Mouse (Mus musculus) lung, embryonic 14.5 days (tissue): ENCODE measurements at regions not wholly inside any gene's neighbourhood (a gene's known extent, or its start where the extent isn't known, plus 50 kb on each side); places are given as distances from the start of the nearest gene placed in this dataset.

ENCODE experiments used
- ATAC-seq: fragments of 200-750 bp; cut with Nextera tagmentation; 2 replicates; pipeline ENCODE4 v1.8.0; 2017; ENCODE audit warnings: mild to moderate bottlenecking, moderate TSS enrichment, moderate library complexity; ENCODE audit not compliant: insufficient read depth
- DNase-seq: peaks from one replicate; pipeline ENCODE4 v3.0.0-alpha.2; 2015
- H3K27ac ChIP-seq: fragments of 300-500 bp; sonication (generic); 2 replicates; pipeline ENCODE4 v1.5.1; 2014; ENCODE audit warnings: low read depth, mild to moderate bottlenecking, moderate library complexity
- H3K27me3 ChIP-seq: fragments of 300-500 bp; sonication (generic); 2 replicates; pipeline ENCODE4 v1.6.1; 2014; ENCODE audit warnings: low read length, control low read depth; ENCODE audit not compliant: insufficient read depth
- H3K36me3 ChIP-seq: fragments of 300-500 bp; sonication (generic); 2 replicates; pipeline ENCODE4 v1.6.1; 2014; ENCODE audit warnings: control low read depth; ENCODE audit not compliant: insufficient read depth
- H3K4me1 ChIP-seq: fragments of 300-500 bp; sonication (generic); 2 replicates; pipeline ENCODE4 v1.6.1; 2014; ENCODE audit warnings: antibody characterized with exemption, control low read depth; ENCODE audit not compliant: insufficient read depth
- H3K4me2 ChIP-seq: fragments of 300-500 bp; sonication (generic); 2 replicates; pipeline ENCODE4 v1.6.1; 2014; ENCODE audit warnings: mild to moderate bottlenecking
- H3K4me3 ChIP-seq: fragments of 300-500 bp; sonication (generic); 2 replicates; pipeline ENCODE4 v1.5.1; 2014; ENCODE audit warnings: low read depth, low read length
- H3K9ac ChIP-seq: fragments of 300-500 bp; sonication (generic); 2 replicates; pipeline ENCODE4 v1.6.1; 2014
- H3K9me3 ChIP-seq: fragments of 300-500 bp; sonication (generic); 2 replicates; pipeline ENCODE4 v1.6.1; 2016; ENCODE audit warnings: low read depth, low read length, control low read depth
- CTCF ChIP-seq: IDR thresholded peaks from 2 replicates; pipeline ENCODE4 v1.5.1; 2016; ENCODE audit warnings: antibody characterized with exemption, low read depth
- WGBS: fragments of 180-500 bp; shearing (Covaris S2); extraction: QIAGEN DNeasy Blood & Tissue Kit; methylation state at CpG from one replicate; pipeline ENCODE4 v1.1.7; 2014; 5-methylcytosine and 5-hydroxymethylcytosine counted together

DNA sequence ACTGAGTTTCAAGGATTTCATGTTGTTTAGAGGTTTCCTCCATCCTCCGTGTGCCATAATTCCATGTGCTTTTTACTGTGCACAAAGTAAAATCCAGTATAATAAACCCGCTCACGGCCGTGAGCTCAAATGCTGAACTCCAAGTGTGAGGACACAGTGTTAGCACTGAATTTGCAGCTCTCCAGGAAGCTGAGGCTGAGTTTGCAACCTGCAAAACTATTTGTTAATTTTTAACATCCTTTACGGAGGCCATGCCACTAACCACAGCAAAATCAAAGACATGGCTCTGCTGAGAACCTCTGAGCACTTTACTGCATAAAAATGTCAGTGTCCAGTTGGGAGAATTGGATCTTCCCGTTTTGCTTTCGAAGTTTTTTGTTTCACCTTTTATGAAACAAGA is 377.6 kb upstream of the Ctso start:
- H3K4me3 ChIP-seq: no peak overlapping the region
- no peaks in the 10 kb centered on the region for H3K27me3 ChIP-seq
- TF ChIP-seq CTCF: no peak
- H3K36me3 ChIP-seq: no peaks in the 10 kb centered on the region
- DNase-seq (no peak), ATAC-seq (no peak)
- 60% methylated on average over 7 of the region's 7 CpGs for WGBS
- H3K4me2 ChIP-seq: no peak overlapping the region
- H3K9ac ChIP-seq: no peak overlapping the region
- no peaks in the 10 kb centered on the region for H3K9me3 ChIP-seq
- no peak overlapping the region for H3K27ac ChIP-seq
- no peaks in the 10 kb centered on the region for H3K4me1 ChIP-seq

DNA sequence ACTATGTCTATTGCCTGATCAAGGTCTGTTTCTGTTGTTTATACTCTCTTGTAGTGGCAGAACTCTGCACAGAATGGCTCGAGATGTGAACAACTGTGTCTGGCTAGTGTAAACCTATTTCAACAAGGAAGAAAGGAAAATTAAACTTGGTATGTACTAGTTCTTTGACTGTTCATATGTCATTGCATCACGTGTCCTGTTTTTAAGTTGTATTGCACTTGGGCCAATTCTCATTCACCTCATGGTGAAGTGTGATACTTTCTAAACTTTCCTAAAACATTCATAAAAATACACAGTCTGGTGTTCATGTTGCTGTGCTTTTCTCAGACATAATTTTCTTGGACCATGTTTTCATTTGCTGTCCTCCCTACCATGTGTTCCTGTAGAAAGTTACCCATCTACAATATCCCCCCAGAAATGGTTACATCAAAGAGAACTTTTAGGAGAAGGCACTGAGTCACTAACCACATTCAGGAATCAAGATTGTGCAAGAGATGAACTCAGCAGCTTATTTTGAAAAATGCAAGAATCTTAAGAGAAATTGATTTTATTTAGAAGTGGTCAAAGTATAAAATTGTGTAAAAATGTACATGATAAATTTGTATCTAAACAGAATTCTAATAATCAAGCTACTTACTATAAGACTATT is 369.7 kb upstream of the Ctso start:
- no peaks in the 10 kb centered on the region for H3K27me3 ChIP-seq
- no peak overlapping the region for H3K4me2 ChIP-seq
- H3K27ac ChIP-seq: no peak overlapping the region
- TF ChIP-seq CTCF: no peak
- no peaks in the 10 kb centered on the region for H3K9me3 ChIP-seq
- ATAC-seq: no peak
- no peak for DNase-seq
- H3K4me3 ChIP-seq: no peak overlapping the region
- WGBS: 72% methylated on average over 2 of the region's 2 CpGs
- no peaks in the 10 kb centered on the region for H3K4me1 ChIP-seq
- H3K36me3 ChIP-seq: no peaks in the 10 kb centered on the region
- H3K9ac ChIP-seq: no peak overlapping the region

DNA sequence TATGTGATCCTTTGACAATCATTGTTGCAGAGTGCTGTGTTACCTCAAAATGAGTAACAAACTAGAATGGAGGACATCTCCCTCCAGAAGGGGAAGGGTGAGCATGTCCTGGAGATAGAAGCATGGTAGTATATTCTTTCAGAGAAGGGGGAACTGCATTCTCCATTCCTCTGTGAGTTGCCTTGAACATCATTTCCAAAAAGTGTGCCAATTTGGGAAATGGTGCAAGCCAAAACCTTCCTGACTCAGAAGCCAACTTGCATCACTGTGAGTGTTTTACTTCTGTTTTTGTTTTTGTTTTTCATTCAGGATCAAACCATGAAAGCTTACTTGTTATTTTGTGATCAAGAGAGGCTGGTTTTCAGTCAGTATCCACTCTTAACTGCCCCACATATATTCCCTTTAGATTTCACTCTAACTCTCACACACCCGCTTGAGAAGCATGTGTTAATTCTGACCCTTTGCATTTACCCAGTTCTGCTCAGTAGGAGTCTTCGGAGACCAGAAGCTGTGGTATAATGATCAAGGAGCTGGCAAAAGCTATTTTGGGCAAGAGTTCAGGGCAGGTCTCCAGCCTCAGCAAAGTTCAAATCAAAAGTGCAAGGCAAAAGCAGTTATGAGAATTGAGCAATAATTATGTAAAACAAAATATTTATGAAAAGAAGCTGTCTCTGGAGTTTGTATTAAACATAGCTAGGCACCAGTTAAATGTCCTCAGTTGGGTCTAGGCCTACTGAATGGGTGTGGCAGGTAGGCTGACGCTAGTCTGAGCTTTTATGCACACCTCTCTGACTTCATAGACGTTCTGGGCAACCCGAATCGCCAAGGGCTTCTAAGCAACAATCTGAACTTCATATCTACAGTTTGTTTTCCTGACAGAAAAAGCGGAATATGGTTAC is 368.3 kb upstream of the Ctso start:
- no peaks in the 10 kb centered on the region for H3K4me1 ChIP-seq
- WGBS: 63% methylated on average over 7 of the region's 7 CpGs
- no peak for DNase-seq
- TF ChIP-seq CTCF: no peak
- no peaks in the 10 kb centered on the region for H3K27me3 ChIP-seq
- no peaks in the 10 kb centered on the region for H3K9me3 ChIP-seq
- no peaks in the 10 kb centered on the region for H3K36me3 ChIP-seq
- no peak for ATAC-seq
- H3K9ac ChIP-seq: no peak overlapping the region
- H3K27ac ChIP-seq: no peak overlapping the region
- H3K4me3 ChIP-seq: no peak overlapping the region
- H3K4me2 ChIP-seq: no peak overlapping the region

DNA sequence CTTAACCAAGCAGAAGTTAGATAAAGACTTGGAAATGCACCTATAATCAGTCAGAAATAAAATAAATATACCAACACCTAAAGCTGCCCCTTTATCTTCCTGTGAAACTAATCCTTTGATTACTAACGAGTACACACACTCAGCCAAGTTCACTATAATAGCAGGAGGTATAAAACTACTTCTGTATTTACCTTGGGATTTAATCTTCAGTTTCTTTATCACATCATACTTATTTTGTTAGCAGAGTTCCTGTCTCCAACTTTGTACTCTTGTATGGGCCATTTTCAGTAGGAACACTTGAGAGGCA is 367.7 kb upstream of the Ctso start:
- no peak for ATAC-seq
- no peak overlapping the region for H3K27ac ChIP-seq
- 37% methylated on average over 1 of the region's 1 CpGs for WGBS

DNA sequence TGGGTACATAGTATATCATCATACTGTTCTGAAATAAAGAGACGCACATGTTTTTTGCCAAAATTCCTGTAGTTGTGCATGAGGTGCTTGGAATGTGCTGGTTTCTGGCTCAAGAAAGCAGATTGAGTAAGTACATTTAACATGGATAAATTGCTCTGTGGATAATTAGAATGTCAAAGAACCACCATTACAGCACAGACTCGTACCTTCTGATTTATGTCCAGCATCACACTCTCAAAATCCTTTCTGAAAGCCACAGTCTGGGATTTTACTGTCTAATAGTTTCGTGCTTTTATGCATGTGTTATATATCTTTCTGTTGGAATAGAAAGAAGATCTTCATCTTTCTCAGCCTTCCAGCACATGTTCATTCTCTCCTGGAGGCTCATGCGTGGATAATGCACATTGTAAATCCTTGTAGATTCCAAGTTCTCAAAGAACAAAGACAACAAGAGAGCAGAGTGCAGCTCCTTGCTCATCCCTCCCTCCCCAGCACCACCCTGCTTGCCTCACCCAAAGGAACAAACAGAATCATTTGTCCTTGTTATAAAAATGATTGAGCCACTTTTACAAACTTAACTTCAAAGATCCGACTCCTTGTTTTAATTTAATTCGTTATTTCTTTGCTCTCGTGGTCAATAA is 348.9 kb upstream of the Ctso start:
- no peak overlapping the region for H3K9ac ChIP-seq
- H3K4me3 ChIP-seq: no peak overlapping the region
- no peak for TF ChIP-seq CTCF
- H3K36me3 ChIP-seq: no peaks in the 10 kb centered on the region
- H3K4me1 ChIP-seq: no peaks in the 10 kb centered on the region
- H3K27ac ChIP-seq: no peak overlapping the region
- ATAC-seq: no peak
- no peak for DNase-seq
- H3K27me3 ChIP-seq: no peaks in the 10 kb centered on the region
- no peak overlapping the region for H3K4me2 ChIP-seq
- no peaks in the 10 kb centered on the region for H3K9me3 ChIP-seq
- 62% methylated on average over 7 of the region's 7 CpGs for WGBS

More for the DNA sequence above, 367.7 kb upstream of the Ctso start:
- Histone ChIP-seq H3K4me3 (no peak overlapping the region), H3K4me1 (no peaks in the 10 kb centered on the region), H3K9me3 (no peaks in the 10 kb centered on the region), H3K27me3 (no peaks in the 10 kb centered on the region), H3K4me2 (no peak overlapping the region), H3K36me3 (no peaks in the 10 kb centered on the region), H3K9ac (no peak overlapping the region)
- TF ChIP-seq CTCF: no peak
- no peak for DNase-seq

DNA sequence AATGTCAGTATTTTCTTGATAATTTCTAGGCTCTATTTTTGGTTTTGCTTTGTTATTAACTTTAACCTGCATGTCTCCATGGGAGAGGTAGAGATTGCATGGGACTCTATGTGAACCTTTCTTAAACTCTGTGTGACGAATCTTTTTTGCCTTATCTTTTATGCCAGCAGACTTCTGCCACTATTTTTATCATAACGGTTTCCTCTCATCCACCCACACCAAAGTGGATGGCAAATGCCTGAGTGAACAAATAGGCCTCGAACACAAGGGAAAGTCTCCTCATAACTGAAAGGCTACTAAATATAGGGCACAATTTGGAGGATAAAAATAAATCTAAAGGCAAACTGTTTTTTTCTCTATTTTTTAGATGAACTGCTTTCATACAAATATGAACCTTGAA is 343.3 kb upstream of the Ctso start:
- H3K36me3 ChIP-seq: no peaks in the 10 kb centered on the region
- no peak for TF ChIP-seq CTCF
- H3K9ac ChIP-seq: no peak overlapping the region
- ATAC-seq: no peak
- H3K4me3 ChIP-seq: no peak overlapping the region
- no peaks in the 10 kb centered on the region for H3K9me3 ChIP-seq
- DNase-seq: no peak
- H3K4me1 ChIP-seq: no peaks in the 10 kb centered on the region
- no peaks in the 10 kb centered on the region for H3K27me3 ChIP-seq
- no peak overlapping the region for H3K27ac ChIP-seq
- 48% methylated on average over 3 of the region's 3 CpGs for WGBS
- no peak overlapping the region for H3K4me2 ChIP-seq

DNA sequence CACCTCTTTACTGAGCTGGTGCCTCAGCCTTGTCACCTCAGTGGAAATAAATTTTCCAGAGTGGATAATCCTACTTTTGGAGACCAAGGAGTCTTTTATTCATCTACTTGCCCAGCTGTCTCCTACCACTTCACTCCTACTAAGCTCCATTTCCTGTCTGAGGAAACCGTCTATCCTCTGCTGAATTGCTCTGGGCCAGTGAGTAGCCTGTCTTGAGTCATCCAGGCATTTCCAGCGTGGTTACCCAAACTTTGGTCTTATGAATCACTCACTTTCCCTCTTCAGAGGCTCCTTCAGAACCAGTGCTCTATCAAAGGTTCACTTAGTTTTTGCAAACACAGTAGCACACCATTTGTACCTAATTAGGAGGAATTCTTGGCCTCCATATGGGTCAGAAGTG is 303.2 kb upstream of the Ctso start:
- no peak overlapping the region for H3K4me2 ChIP-seq
- TF ChIP-seq CTCF: no peak
- no peaks in the 10 kb centered on the region for H3K36me3 ChIP-seq
- no peaks in the 10 kb centered on the region for H3K9me3 ChIP-seq
- ATAC-seq (no peak), DNase-seq (no peak)
- no peaks in the 10 kb centered on the region for H3K27me3 ChIP-seq
- no peak overlapping the region for H3K27ac ChIP-seq
- no peak overlapping the region for H3K4me3 ChIP-seq
- H3K9ac ChIP-seq: no peak overlapping the region
- H3K4me1 ChIP-seq: no peaks in the 10 kb centered on the region
- 31% methylated on average over 2 of the region's 2 CpGs for WGBS
